Mouse (Mus musculus) intestine, postnatal 0 days (tissue): Measurements from ENCODE around the gene Ampd3. TPM values are rescaled to one million over a fixed set of nuclear protein-coding genes. Genes with fewer than 3 reads are reported as not detected.

Source experiments
- ATAC-seq: fragments of 200-750 bp; cut with Nextera tagmentation; 2 replicates; pipeline ENCODE4 v1.8.0; 2017; ENCODE audit warnings: mild to moderate bottlenecking, moderate TSS enrichment, moderate library complexity
- H3K27ac ChIP-seq: fragments of 300-500 bp; sonication (generic); 2 replicates; pipeline ENCODE4 v1.5.1; 2014; ENCODE audit warnings: mild to moderate bottlenecking, low read depth, low read length, moderate library complexity
- H3K27me3 ChIP-seq: fragments of 300-500 bp; sonication (generic); replicated peaks from 2 replicates; pipeline ENCODE4 v1.6.1; 2014; ENCODE audit warnings: low read length, mixed read lengths; ENCODE audit not compliant: control insufficient read depth, insufficient read depth
- H3K36me3 ChIP-seq: fragments of 300-500 bp; sonication (generic); 2 replicates; pipeline ENCODE4 v1.6.1; 2014; ENCODE audit warnings: mild to moderate bottlenecking, moderate library complexity; ENCODE audit not compliant: control insufficient read depth, insufficient read depth
- H3K4me1 ChIP-seq: fragments of 300-500 bp; sonication (generic); replicated peaks from 2 replicates; pipeline ENCODE4 v1.6.1; 2014; ENCODE audit warnings: antibody characterized with exemption, low read length, mixed read lengths; ENCODE audit not compliant: control insufficient read depth, insufficient read depth
- H3K4me2 ChIP-seq: fragments of 300-500 bp; sonication (generic); replicated peaks from 2 replicates; pipeline ENCODE4 v1.6.1; 2014; ENCODE audit warnings: low read depth, mild to moderate bottlenecking, moderate library complexity
- H3K4me3 ChIP-seq: fragments of 300-500 bp; sonication (generic); 2 replicates; pipeline ENCODE4 v1.5.1; 2014; ENCODE audit warnings: low read depth, low read length
- H3K9ac ChIP-seq: fragments of 300-500 bp; sonication (generic); 2 replicates; pipeline ENCODE4 v1.6.1; 2014; ENCODE audit warnings: mild to moderate bottlenecking, low read depth, low read length
- H3K9me3 ChIP-seq: fragments of 300-500 bp; sonication (generic); 2 replicates; pipeline ENCODE4 v1.6.1; 2016; ENCODE audit warnings: mixed run types; ENCODE audit not compliant: control insufficient read depth
- CTCF ChIP-seq: sonication (generic); IDR thresholded peaks from 2 replicates; pipeline ENCODE4 v1.5.1; 2016; ENCODE audit warnings: low read depth, mild to moderate bottlenecking, control low read depth, antibody characterized with exemption, moderate library complexity
- WGBS: fragments of 180-500 bp; shearing (Covaris S2); extraction: QIAGEN DNeasy Blood & Tissue Kit; methylation state at CpG from one replicate; pipeline ENCODE4 v1.1.7; 2014; 5-methylcytosine and 5-hydroxymethylcytosine counted together
- polyA plus RNA-seq: library from polyadenylated mRNA; unstranded; fragments of >200 nt; fragmentation: Nextera tagmentation; extraction: Ambion mirVana; gene quantifications from 2 replicates; pipeline ENCODE4 v1.2.1, GENCODE M21; 2015

Gene Ampd3
- polyA plus RNA-seq, 1 experiment from 2014 or later: 7.4 TPM

GRCm38 (mm10) chr7:110762605-110763180 is 5.3 kb upstream of the Ampd3 start:
- Histone ChIP-seq H3K36me3 (no peaks in the 10 kb centered on the region), H3K27ac (no peak overlapping the region), H3K9me3 (no peaks in the 10 kb centered on the region), H3K4me1 (no peaks in the 10 kb centered on the region), H3K27me3 (no peaks in the 10 kb centered on the region), H3K4me2 (no peak overlapping the region), H3K9ac (no peak overlapping the region), H3K4me3 (no peak overlapping the region)
- WGBS: 85% methylated on average over 5 of the region's 5 CpGs
- no peak for ATAC-seq
- no peak for TF ChIP-seq CTCF

DNA sequence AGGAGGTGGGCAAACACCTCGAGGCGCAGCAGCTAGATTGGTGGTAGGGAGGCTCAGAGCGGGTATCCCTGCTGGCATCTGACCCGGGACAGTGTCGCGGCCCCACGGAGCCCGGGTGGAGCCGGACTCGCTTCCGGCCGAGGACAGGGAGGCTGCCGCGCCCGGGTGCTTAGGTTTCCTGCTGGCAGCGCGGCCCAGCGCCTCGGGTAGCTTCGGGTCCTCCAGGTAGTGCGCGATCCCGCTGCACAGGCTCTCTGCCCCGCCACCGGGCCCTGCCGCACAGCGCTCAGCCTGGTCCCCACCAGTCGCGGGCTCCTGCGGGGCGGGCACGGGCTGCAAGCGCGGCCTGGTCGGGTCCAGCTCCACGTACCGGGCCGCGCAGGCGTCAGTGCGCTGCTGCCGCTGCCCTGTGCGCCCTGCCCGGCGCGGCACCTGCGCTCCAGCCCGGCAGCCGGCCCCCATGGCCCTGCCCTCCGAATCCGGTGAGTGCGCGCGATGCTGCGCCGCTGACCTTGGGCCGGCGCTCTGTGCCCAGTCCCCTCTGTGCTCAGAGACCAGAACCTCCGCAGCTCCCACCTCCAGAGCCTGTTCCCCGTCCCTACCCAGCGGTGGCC is 552 bp downstream of the Ampd3 start:
- Histone ChIP-seq H3K36me3 (no peaks in the 10 kb centered on the region), H3K4me1 (peaks cover 5% of the 10 kb centered on the region), H3K4me3 (peak overlapping the region; percentile 57), H3K9ac (peak overlapping the region; percentile 78), H3K4me2 (peak overlapping the region; percentile 96), H3K9me3 (no peaks in the 10 kb centered on the region), H3K27me3 (no peaks in the 10 kb centered on the region), H3K27ac (peak overlapping the region; percentile 23)
- peak; percentile 66 for ATAC-seq
- no peak for TF ChIP-seq CTCF
- WGBS: 2% methylated on average over 57 of the region's 61 CpGs

DNA sequence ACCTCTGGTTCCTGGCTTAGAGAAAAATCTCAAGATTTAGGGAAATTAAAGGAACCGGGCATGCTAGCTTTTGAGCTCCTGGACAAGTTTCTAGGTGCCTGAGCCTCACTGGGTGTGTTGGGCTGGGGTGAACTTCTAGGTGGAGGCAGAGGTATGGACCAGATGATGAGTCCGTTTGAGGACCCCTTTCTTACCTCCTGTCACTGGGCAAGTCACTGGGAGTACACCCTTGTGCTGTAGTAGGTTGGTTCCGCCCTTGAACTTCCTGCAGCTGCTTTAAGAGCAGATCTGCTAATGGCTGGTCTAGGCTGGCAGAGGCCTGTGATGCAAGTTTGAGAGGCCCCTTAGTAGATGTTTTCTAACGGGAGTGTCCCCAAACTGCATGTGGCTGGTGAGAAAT is 1.1 kb downstream of the Ampd3 start:
- peak overlapping the region; percentile 23 for H3K27ac ChIP-seq

GRCm38 (mm10) chr7:110770949-110771348 is 2.9 kb downstream of the Ampd3 start:
- no peaks in the 10 kb centered on the region for H3K27me3 ChIP-seq
- H3K36me3 ChIP-seq: no peaks in the 10 kb centered on the region
- no peak for ATAC-seq
- H3K4me2 ChIP-seq: no peak overlapping the region
- no peak for TF ChIP-seq CTCF
- H3K9me3 ChIP-seq: no peaks in the 10 kb centered on the region
- no peak overlapping the region; the same call in 1 of the 2 replicates for H3K27ac ChIP-seq
- no peak overlapping the region for H3K9ac ChIP-seq
- H3K4me3 ChIP-seq: no peak overlapping the region
- 55% methylated on average over 4 of the region's 4 CpGs for WGBS
- H3K4me1 ChIP-seq: peaks cover 5% of the 10 kb centered on the region

More for the DNA sequence above, 1.1 kb downstream of the Ampd3 start:
- Histone ChIP-seq H3K9me3 (no peaks in the 10 kb centered on the region), H3K4me2 (peak overlapping the region; percentile 96), H3K4me3 (peak overlapping the region; percentile 57), H3K9ac (peak overlapping the region; percentile 78), H3K36me3 (no peaks in the 10 kb centered on the region), H3K27me3 (no peaks in the 10 kb centered on the region), H3K4me1 (peaks cover 5% of the 10 kb centered on the region)
- WGBS: 40% methylated on average over 4 of the region's 4 CpGs
- TF ChIP-seq CTCF: no peak
- peak; percentile 37 for ATAC-seq

GRCm38 (mm10) chr7:110772343-110772742 is 4.3 kb downstream of the Ampd3 start:
- 69% methylated on average over 3 of the region's 3 CpGs for WGBS
- no peaks in the 10 kb centered on the region for H3K9me3 ChIP-seq
- H3K27me3 ChIP-seq: no peaks in the 10 kb centered on the region
- H3K36me3 ChIP-seq: no peaks in the 10 kb centered on the region
- no peak overlapping the region for H3K27ac ChIP-seq
- H3K4me3 ChIP-seq: no peak overlapping the region
- ATAC-seq: peak; percentile 14; the same call in 1 of the 2 replicates
- H3K4me2 ChIP-seq: no peak overlapping the region
- H3K4me1 ChIP-seq: peaks cover 5% of the 10 kb centered on the region
- TF ChIP-seq CTCF: no peak
- H3K9ac ChIP-seq: no peak overlapping the region

GRCm38 (mm10) chr7:110773204-110774002 is 5.4 kb downstream of the Ampd3 start:
- ATAC-seq: no peak
- Histone ChIP-seq H3K4me1 (peaks cover 5% of the 10 kb centered on the region), H3K4me2 (peak overlapping the region; percentile 35), H3K36me3 (peaks cover 3% of the 10 kb centered on the region; the same call in 1 of the 2 replicates), H3K9me3 (no peaks in the 10 kb centered on the region), H3K27me3 (no peaks in the 10 kb centered on the region), H3K4me3 (0 out of 2 replicates have a peak overlapping the region, but pooled peaks have one; percentile 7), H3K9ac (no peak overlapping the region), H3K27ac (peak overlapping the region; percentile 11; the same call in 1 of the 2 replicates)
- TF ChIP-seq CTCF: no peak
- WGBS: 39% methylated on average over 14 of the region's 14 CpGs
